Mouse (Mus musculus): Measurements from ENCODE around the gene Ccdc86. TPM values are rescaled to one million over a fixed set of nuclear protein-coding genes. Genes with fewer than 3 reads are reported as not detected.

Ccdc86 gene
- polyA plus RNA-seq, 1 experiment from 2014 or later, result 21.7 TPM

DNA sequence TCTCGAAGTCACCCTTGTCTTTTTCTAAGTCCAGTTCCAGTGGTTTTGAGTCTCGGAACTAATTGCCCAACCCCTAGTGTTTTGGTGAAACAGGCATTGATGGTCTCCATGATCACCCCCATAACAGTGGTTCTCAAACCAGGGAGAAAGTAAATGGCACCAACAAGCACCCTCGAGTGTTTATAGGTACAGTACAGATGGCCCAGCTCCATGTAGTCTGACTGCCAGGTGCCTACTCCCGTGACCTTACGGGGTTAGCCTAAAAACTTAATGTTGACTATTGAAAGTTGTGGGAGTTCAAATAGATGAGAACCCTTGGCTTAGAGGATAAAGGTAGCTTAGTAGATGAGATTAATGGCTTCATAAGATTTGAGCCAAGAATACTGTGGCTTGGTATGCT is 48.0 kb downstream of the Ccdc86 start:
- 93% methylated on average over 5 of the region's 5 CpGs for WGBS
- H3K4me1 ChIP-seq, result peaks cover 12% of the 10 kb centered on the region
- H3K9me3 ChIP-seq (replicated peaks), result no peaks in the 10 kb centered on the region
- no peak overlapping the region for H3K9ac ChIP-seq
- H3K27ac ChIP-seq, result no peak overlapping the region
- no peak for ATAC-seq (ENCODE audit: low FRiP score)
- no peaks in the 10 kb centered on the region for H3K27me3 ChIP-seq
- no peak overlapping the region for H3K4me3 ChIP-seq
- no peak overlapping the region for H3K4me2 ChIP-seq (replicated peaks)
- peaks cover 80% of the 10 kb centered on the region for H3K36me3 ChIP-seq

DNA sequence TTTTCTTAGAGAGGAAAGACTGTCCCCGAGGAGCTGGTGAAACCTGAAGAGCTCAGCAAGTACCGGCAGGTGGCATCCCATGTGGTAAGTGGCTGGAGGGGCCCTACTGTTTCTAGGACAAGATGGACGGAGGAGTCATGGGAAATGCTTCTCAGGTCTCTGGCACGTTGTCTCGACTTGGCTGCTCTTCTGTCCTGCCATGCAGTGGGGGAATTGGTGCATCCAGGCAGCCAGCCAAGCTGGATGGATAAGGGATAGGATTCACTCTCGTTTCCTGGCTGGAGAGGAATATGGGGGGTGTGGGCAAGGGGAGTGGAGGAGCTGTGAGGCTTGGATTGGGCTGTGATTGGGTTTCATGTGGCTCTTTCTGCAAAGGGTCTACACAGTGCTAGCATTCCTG is 48.8 kb downstream of the Ccdc86 start:
- no peak for ATAC-seq (ENCODE audit: low FRiP score)
- Histone ChIP-seq H3K9ac (no peak overlapping the region), H3K9me3 (replicated peaks) (no peaks in the 10 kb centered on the region), H3K27me3 (no peaks in the 10 kb centered on the region), H3K36me3 (peaks cover 73% of the 10 kb centered on the region), H3K27ac (no peak overlapping the region), H3K4me3 (no peak overlapping the region), H3K4me1 (peaks cover 15% of the 10 kb centered on the region), H3K4me2 (replicated peaks) (no peak overlapping the region)
- WGBS, result 88% methylated on average over 6 of the region's 6 CpGs

GRCm38 (mm10) chr19:10897491-10897890 is 51.6 kb downstream of the Ccdc86 start:
- Histone ChIP-seq H3K9me3 (replicated peaks) (no peaks in the 10 kb centered on the region), H3K4me1 (peaks cover 15% of the 10 kb centered on the region), H3K27me3 (no peaks in the 10 kb centered on the region), H3K4me2 (replicated peaks) (no peak overlapping the region), H3K27ac (no peak overlapping the region), H3K9ac (no peak overlapping the region), H3K4me3 (no peak overlapping the region), H3K36me3 (peaks cover 45% of the 10 kb centered on the region)
- ATAC-seq (ENCODE audit: low FRiP score), result no peak
- 93% methylated on average over 8 of the region's 8 CpGs for WGBS

DNA sequence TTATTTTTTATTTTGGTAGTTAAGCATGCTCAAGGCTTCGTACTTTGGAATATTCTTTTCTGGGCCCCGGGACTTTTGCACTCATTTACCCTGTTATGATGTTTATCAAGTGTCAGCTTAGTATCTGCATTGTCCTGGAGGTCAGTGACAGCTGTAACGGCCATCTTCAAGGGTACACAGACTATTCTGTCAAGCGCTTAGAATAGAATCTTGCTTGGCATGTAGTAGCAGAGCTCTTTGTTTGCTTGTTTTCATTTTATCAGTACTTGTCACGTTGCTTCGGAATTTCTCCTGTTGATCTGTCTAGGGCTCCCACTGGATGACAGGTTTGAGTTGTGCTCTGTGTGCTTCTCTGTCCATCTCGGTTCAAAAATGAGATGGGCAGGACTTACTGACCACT is 52.2 kb downstream of the Ccdc86 start:
- WGBS, result 89% methylated on average over 7 of the region's 7 CpGs

DNA sequence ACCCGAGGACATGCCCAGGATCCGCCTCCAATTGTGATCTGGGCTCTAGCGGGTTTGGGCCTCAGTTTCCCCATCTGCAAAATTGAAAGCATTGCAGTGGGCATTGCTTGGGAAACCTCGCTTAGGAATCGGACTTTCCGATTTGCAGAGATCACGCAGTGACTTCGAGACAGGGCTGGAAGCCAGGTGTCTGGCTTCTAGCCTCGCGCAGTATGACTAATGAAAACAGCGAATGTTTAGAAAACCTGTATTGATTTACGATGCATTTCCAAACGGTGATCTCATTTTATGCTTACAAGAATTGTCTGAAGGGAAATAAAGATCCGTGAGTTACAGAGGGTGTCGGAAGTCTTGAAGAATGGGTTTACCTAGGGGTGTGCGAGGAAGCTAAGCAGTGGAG is 53.4 kb downstream of the Ccdc86 start:
- H3K4me2 ChIP-seq (replicated peaks), result peak overlapping the region; percentile 93
- peaks cover 15% of the 10 kb centered on the region for H3K4me1 ChIP-seq
- H3K9me3 ChIP-seq (replicated peaks), result no peaks in the 10 kb centered on the region
- peak overlapping the region; percentile 80 for H3K9ac ChIP-seq
- H3K27ac ChIP-seq, result peak overlapping the region; percentile 87
- H3K36me3 ChIP-seq, result peaks cover 27% of the 10 kb centered on the region
- peaks cover 2% of the 10 kb centered on the region; the same call in 1 of the 2 replicates for H3K27me3 ChIP-seq
- WGBS, result 2% methylated on average over 16 of the region's 16 CpGs
- peak; percentile 26 for ATAC-seq (ENCODE audit: low FRiP score)
- H3K4me3 ChIP-seq, result peak overlapping the region; percentile 90

More for the DNA sequence above, 52.2 kb downstream of the Ccdc86 start:
- Histone ChIP-seq H3K4me1 (peaks cover 15% of the 10 kb centered on the region), H3K36me3 (peaks cover 38% of the 10 kb centered on the region), H3K27me3 (no peaks in the 10 kb centered on the region), H3K27ac (no peak overlapping the region), H3K9me3 (replicated peaks) (no peaks in the 10 kb centered on the region), H3K4me3 (peak overlapping the region; percentile 90), H3K4me2 (replicated peaks) (peak overlapping the region; percentile 93), H3K9ac (peak overlapping the region; percentile 80; the same call in 1 of the 2 replicates)
- ATAC-seq (ENCODE audit: low FRiP score), result no peak

DNA sequence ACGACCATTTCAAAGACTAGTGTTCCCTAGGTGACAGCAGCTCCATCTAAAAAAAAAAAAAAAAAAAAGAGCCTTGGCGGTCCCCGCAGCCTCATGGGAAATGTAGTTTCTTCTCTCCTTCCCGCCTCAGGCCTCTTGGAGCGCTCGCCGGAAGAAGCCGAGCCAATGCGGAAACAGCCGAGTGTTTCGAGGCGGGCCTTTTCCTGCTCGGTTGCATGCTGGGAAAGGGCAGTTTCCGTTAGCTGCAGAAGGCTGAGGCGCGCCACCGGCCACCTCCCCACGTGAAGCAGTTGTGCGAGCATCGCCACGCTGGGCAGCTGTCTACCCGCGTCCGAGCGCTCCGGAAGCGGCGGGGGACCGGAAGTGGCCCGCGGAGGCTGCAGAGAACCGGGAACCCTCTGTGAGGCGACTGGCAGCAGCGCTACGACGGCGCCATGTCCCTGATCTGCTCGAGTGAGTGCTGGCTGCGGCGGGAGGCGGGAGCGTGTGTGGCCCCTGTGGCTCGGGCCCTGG is 54.0 kb downstream of the Ccdc86 start, which contains the start of gene Prpf19:
Gene Prpf19 (plus strand): TSS at position 216 of the 513 bp plus-strand sequence.
- peaks cover 15% of the 10 kb centered on the region for H3K4me1 ChIP-seq
- H3K9ac ChIP-seq, result peak within 1 kb of the TSS; percentile 80
- peak within 1 kb of the TSS; percentile 90 for H3K4me3 ChIP-seq
- peak; percentile 97 for ATAC-seq (ENCODE audit: low FRiP score)
- H3K27ac ChIP-seq, result peak within 1 kb of the TSS; percentile 87
- 1% methylated on average over 43 of the region's 43 CpGs for WGBS
- H3K36me3 ChIP-seq, result peaks cover 21% of the 10 kb centered on the region
- H3K4me2 ChIP-seq (replicated peaks), result peak within 1 kb of the TSS; percentile 93
- no peaks in the 10 kb centered on the region for H3K9me3 ChIP-seq (replicated peaks)
- peaks cover 2% of the 10 kb centered on the region; the same call in 1 of the 2 replicates for H3K27me3 ChIP-seq

DNA sequence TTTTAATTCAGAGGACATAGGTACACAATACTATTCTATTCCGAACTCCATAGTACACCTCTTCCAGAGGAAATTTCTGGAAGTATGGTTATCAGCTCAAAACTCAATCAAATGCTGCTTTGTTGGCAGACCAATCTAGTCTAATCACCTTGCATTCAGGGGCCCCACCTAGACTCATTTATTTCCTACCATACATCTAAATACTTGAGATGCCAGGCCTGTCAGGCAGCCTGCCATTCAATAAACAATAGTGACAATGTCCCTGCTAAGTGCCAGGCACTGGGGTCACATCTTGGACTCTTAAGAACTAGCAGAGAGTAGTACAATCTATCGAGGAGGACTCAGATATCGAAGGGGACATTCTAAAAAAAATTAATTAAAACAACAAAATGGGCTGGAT is 56.9 kb downstream of the Ccdc86 start:
- Histone ChIP-seq H3K4me1 (peaks cover 15% of the 10 kb centered on the region), H3K27me3 (peaks cover 2% of the 10 kb centered on the region; the same call in 1 of the 2 replicates), H3K9me3 (replicated peaks) (no peaks in the 10 kb centered on the region), H3K4me2 (replicated peaks) (no peak overlapping the region), H3K36me3 (no peaks in the 10 kb centered on the region), H3K4me3 (no peak overlapping the region), H3K27ac (no peak overlapping the region), H3K9ac (no peak overlapping the region)
- ATAC-seq (ENCODE audit: low FRiP score), result no peak
- 90% methylated on average over 3 of the region's 3 CpGs for WGBS

Other genes starting within 250 kb of the Ccdc86 start
- 0.17 and 0.31 TPM in 2 replicates for gene Cd5, start 210.3 kb downstream of the Ccdc86 start, polyA plus RNA-seq (2016; fragmentation: Nextera tagmentation; extraction: Ambion mirVana)
- gene Cd6, start 119.2 kb downstream of the Ccdc86 start, polyA plus RNA-seq (2016; fragmentation: Nextera tagmentation; extraction: Ambion mirVana), result not detected in 2 replicates
- gene Slc15a3, start 109.5 kb downstream of the Ccdc86 start, polyA plus RNA-seq (2016; fragmentation: Nextera tagmentation; extraction: Ambion mirVana), result 0.26 and 0.51 TPM in 2 replicates
- gene Tmem132a, start 79.3 kb downstream of the Ccdc86 start, polyA plus RNA-seq (2016; fragmentation: Nextera tagmentation; extraction: Ambion mirVana), result 147 and 151 TPM in 2 replicates
- gene Tmem109, start 67.3 kb downstream of the Ccdc86 start, polyA plus RNA-seq (2016; fragmentation: Nextera tagmentation; extraction: Ambion mirVana), result 46.0 and 46.2 TPM in 2 replicates
- gene Prpf19, start 54.0 kb downstream of the Ccdc86 start, polyA plus RNA-seq (2016; fragmentation: Nextera tagmentation; extraction: Ambion mirVana), result 37.3 and 37.7 TPM in 2 replicates
- gene Zp1, start 28.6 kb downstream of the Ccdc86 start, polyA plus RNA-seq (2016; fragmentation: Nextera tagmentation; extraction: Ambion mirVana), result not detected in 2 replicates
- 0.09 and 0.10 TPM in 2 replicates for gene Ptgdr2, start 12.1 kb downstream of the Ccdc86 start, polyA plus RNA-seq (2016; fragmentation: Nextera tagmentation; extraction: Ambion mirVana)
- not detected in 2 replicates for gene Ms4a10, start 25.4 kb upstream of the Ccdc86 start, polyA plus RNA-seq (2016; fragmentation: Nextera tagmentation; extraction: Ambion mirVana)
- not detected in 2 replicates for gene Ms4a15, start 44.0 kb upstream of the Ccdc86 start, polyA plus RNA-seq (2016; fragmentation: Nextera tagmentation; extraction: Ambion mirVana)
- gene Ms4a18, start 68.8 kb upstream of the Ccdc86 start, polyA plus RNA-seq (2016; fragmentation: Nextera tagmentation; extraction: Ambion mirVana), result not detected in 2 replicates
- not detected in 2 replicates for gene Ms4a8a, start 131.8 kb upstream of the Ccdc86 start, polyA plus RNA-seq (2016; fragmentation: Nextera tagmentation; extraction: Ambion mirVana)
- gene 1700017D01Rik, start 181.6 kb upstream of the Ccdc86 start, polyA plus RNA-seq (2016; fragmentation: Nextera tagmentation; extraction: Ambion mirVana), result not detected in 2 replicates
- not detected in 2 replicates for gene 1700025F22Rik, start 216.1 kb upstream of the Ccdc86 start, polyA plus RNA-seq (2016; fragmentation: Nextera tagmentation; extraction: Ambion mirVana)
- not detected in 2 replicates for gene Ms4a13, start 247.5 kb upstream of the Ccdc86 start, polyA plus RNA-seq (2016; fragmentation: Nextera tagmentation; extraction: Ambion mirVana)

Measured in hindbrain, embryonic 12.5 days (tissue).